Comparison of ENCODE assay signal across 10 mouse cellular contexts in genomic region chr4:93551086-93551485, GRCm38 (mm10).
A peak's percentile ranks its signal among the peaks of the same experiment; 100 is the strongest.
DNase-seq lines count a peak whose midpoint lies in the region; ATAC-seq lines count a peak whose summit lies in the region.
"Had no signal": no experiment of that assay in that cellular context is flagged by ENCODE, and none has a peak within 500 bp of the region (broad histone marks: within the 10 kb centered on the region; RNA-seq: fewer than 3 reads in every experiment).

No protein-coding gene starts in this region.

- no peak overlapping the region for H3K4me2 ChIP-seq in forebrain, embryonic 15.5 days (replicated peaks)
- no peak overlapping the region for H3K4me2 ChIP-seq in forebrain, embryonic 12.5 days
- H3K4me2 ChIP-seq: limb, embryonic 12.5 days had no signal

- H3K27ac ChIP-seq in forebrain, embryonic 15.5 days (replicated peaks) = no peak overlapping the region
- H3K27ac ChIP-seq in forebrain, embryonic 12.5 days = no peak overlapping the region
- H3K27ac ChIP-seq: limb, embryonic 12.5 days had no signal

- DNase-seq in adipocyte (ENCODE audit: low spot score) = peak; percentile 91
- peak; percentile 10 to 26 for DNase-seq in kidney, postnatal 36 days
- DNase-seq in lung, postnatal 10 days = peak; percentile 46
- peak; percentile 12 to 57 for DNase-seq in urinary bladder, postnatal 36 days (ENCODE audit: low spot score in 2 of 2)
- no peak for DNase-seq in thymus, postnatal 36 days

- no peak overlapping the region for H3K4me3 ChIP-seq in forebrain, embryonic 15.5 days
- no peak overlapping the region for H3K4me3 ChIP-seq in forebrain, embryonic 12.5 days (replicated peaks)
- H3K4me3 ChIP-seq: limb, embryonic 12.5 days had no signal

- H3K4me1 ChIP-seq in forebrain, embryonic 15.5 days = no peaks in the 10 kb centered on the region
- H3K4me1 ChIP-seq in forebrain, embryonic 12.5 days = no peaks in the 10 kb centered on the region
- H3K4me1 ChIP-seq: limb, embryonic 12.5 days had no signal

- H3K27me3 ChIP-seq in forebrain, embryonic 15.5 days = no peaks in the 10 kb centered on the region
- H3K27me3 ChIP-seq in forebrain, embryonic 12.5 days = no peaks in the 10 kb centered on the region
- H3K27me3 ChIP-seq: CH12.LX; limb, embryonic 12.5 days had no signal

- H3K9ac ChIP-seq in forebrain, embryonic 15.5 days (replicated peaks) = no peak overlapping the region
- no peak overlapping the region for H3K9ac ChIP-seq in forebrain, embryonic 12.5 days
- H3K9ac ChIP-seq: limb, embryonic 12.5 days had no signal

- no peaks in the 10 kb centered on the region for H3K36me3 ChIP-seq in forebrain, embryonic 15.5 days
- no peaks in the 10 kb centered on the region for H3K36me3 ChIP-seq in forebrain, embryonic 12.5 days (replicated peaks)
- H3K36me3 ChIP-seq: limb, embryonic 12.5 days had no signal

- peak; percentile 79 for ATAC-seq in forebrain, embryonic 15.5 days (replicated peaks)
- no peak for ATAC-seq in forebrain, embryonic 12.5 days (ENCODE audit: low FRiP score)
- ATAC-seq in frontal cortex, adult (ENCODE audit: low TSS enrichment) = peak; percentile 86

- no peaks in the 10 kb centered on the region for H3K9me3 ChIP-seq in forebrain, embryonic 15.5 days
- H3K9me3 ChIP-seq in forebrain, embryonic 12.5 days = no peaks in the 10 kb centered on the region
- H3K9me3 ChIP-seq: limb, embryonic 12.5 days had no signal

Comparison
In these comparisons a context has a peak if more than half of its experiments do, and no peak if none do; other contexts are left out.
1. DNase-seq: peak in adipocyte (single experiment), kidney, postnatal 36 days (2 of 2), lung, postnatal 10 days (single experiment) and urinary bladder, postnatal 36 days (2 of 2); none in thymus, postnatal 36 days (0 of 2).